Mouse (Mus musculus) myocyte (in vitro differentiated cells): Measurements from ENCODE around the gene Srrm3. TPM values are rescaled to one million over a fixed set of nuclear protein-coding genes. Genes with fewer than 3 reads are reported as not detected.

Source experiments
- H3K27me3 ChIP-seq: one replicate; pipeline ENCODE4 v1.6.1; 2011; ENCODE audit not compliant: control insufficient read depth, insufficient read depth, insufficient read length
- H3K36me3 ChIP-seq: one replicate; pipeline ENCODE4 v1.6.1; 2011; ENCODE audit not compliant: control insufficient read depth, insufficient read depth
- H3K4me2 ChIP-seq: one replicate; pipeline ENCODE4 v1.6.1; 2011; ENCODE audit warnings: low read depth, control low read depth
- H3K4me3 ChIP-seq: one replicate; pipeline ENCODE4 v1.5.1; 2011; ENCODE audit warnings: mild to moderate bottlenecking, control low read depth, moderate library complexity
- H3K79me2 ChIP-seq: one replicate; pipeline ENCODE4 v1.6.1; 2011; ENCODE audit not compliant: control insufficient read depth, insufficient read depth
- H3ac ChIP-seq: one replicate; pipeline ENCODE4 v1.6.1; 2011; ENCODE audit not compliant: control insufficient read depth, insufficient read length
- CEBPB ChIP-seq: IDR thresholded peaks from 2 replicates; pipeline ENCODE4 v1.6.1; 2011; ENCODE audit warnings: mild to moderate bottlenecking, moderate library complexity; ENCODE audit not compliant: poor library complexity, insufficient read depth, severe bottlenecking
- E2F4 ChIP-seq: IDR thresholded peaks from one replicate; pipeline ENCODE4 v1.6.1; 2011; ENCODE audit warnings: mild to moderate bottlenecking, control low read depth, moderate library complexity; ENCODE audit not compliant: insufficient read depth
- MAX ChIP-seq: IDR thresholded peaks from one replicate; pipeline ENCODE4 v1.6.1; 2011; ENCODE audit warnings: low read depth, mild to moderate bottlenecking, control low read depth
- MYOD1 ChIP-seq, 3 experiments: IDR thresholded peaks; one replicate each; pipeline ENCODE4 v1.6.1; 2011; ENCODE audit warnings: control low read depth in 2 of 3, low read depth in 2 of 3, mild to moderate bottlenecking in 2 of 3, moderate library complexity in 1 of 3; ENCODE audit not compliant: insufficient read length in 2 of 3, control insufficient read depth in 1 of 3
- MYOG ChIP-seq, 3 experiments: IDR thresholded peaks; one replicate each; pipeline ENCODE4 v1.6.1; 2011; ENCODE audit warnings: control low read depth in 2 of 3, low read depth in 2 of 3, mild to moderate bottlenecking in 2 of 3; ENCODE audit not compliant: insufficient read length in 2 of 3, control insufficient read depth in 1 of 3, insufficient read depth in 1 of 3
- POLR2A ChIP-seq: IDR thresholded peaks from one replicate; pipeline ENCODE4 v1.6.1; 2011; ENCODE audit warnings: low read depth, mild to moderate bottlenecking, control low read depth, moderate library complexity; ENCODE audit not compliant: insufficient read length
- POLR2AphosphoS2 ChIP-seq: IDR thresholded peaks from one replicate; pipeline ENCODE4 v1.6.1; 2011; ENCODE audit warnings: low read depth, control low read depth; ENCODE audit not compliant: insufficient read length
- REST ChIP-seq: IDR thresholded peaks from one replicate; pipeline ENCODE4 v1.6.1; 2011; ENCODE audit warnings: mild to moderate bottlenecking, control low read depth, moderate library complexity; ENCODE audit not compliant: insufficient read depth, insufficient read length
- SRF ChIP-seq: IDR thresholded peaks from one replicate; pipeline ENCODE4 v1.6.1; 2011; ENCODE audit warnings: low read depth; ENCODE audit not compliant: control insufficient read depth, insufficient read length
- TCF12 ChIP-seq: IDR thresholded peaks from one replicate; pipeline ENCODE4 v1.6.1; 2011; ENCODE audit warnings: mild to moderate bottlenecking, control low read depth; ENCODE audit not compliant: poor library complexity, insufficient read depth, severe bottlenecking
- TCF3 ChIP-seq: IDR thresholded peaks from one replicate; pipeline ENCODE4 v1.6.1; 2011; ENCODE audit warnings: low read depth, control low read depth; ENCODE audit not compliant: insufficient read length
- USF1 ChIP-seq: IDR thresholded peaks from one replicate; pipeline ENCODE4 v1.6.1; 2011; ENCODE audit warnings: low read depth, mild to moderate bottlenecking, control low read depth, moderate library complexity
- polyA plus RNA-seq: library from polyadenylated mRNA; unstranded; fragments of >200 nt; fragmentation: generic; extraction: Trizol; gene quantifications from one replicate; pipeline ENCODE4 v1.2.1, GENCODE M21; 2012; ENCODE audit warnings: missing spikeins

Srrm3 gene
- polyA plus RNA-seq, 1 experiment, result not detected

DNA sequence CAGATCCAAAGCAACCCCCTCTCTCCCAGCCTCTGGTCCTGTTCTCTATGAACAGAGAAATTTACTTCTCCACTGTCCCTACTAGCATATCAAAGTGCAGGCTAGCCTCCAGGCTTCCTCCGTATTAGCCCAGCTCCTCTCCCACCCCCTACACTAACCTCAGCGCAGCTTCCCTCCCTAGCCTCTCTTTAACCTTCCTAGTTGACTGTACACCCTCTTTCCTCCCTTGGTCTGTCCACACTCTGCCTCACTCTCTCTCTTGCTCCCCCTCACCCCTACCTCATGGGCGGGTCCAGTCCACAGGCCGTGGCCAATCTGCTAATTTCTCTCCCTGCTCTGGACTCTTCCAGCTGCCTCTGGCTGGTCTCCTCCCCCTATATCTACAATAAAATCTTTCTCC, 83.6 kb downstream of the Srrm3 start:
- TF ChIP-seq USF1, result no peak
- no peak for TF ChIP-seq MYOG (IDR thresholded peaks at IDR 0.05; ENCODE audit: control insufficient read depth in 1 of 3, insufficient read depth in 1 of 3, insufficient read length in 2 of 3, low read depth in 2 of 3)
- no peak for TF ChIP-seq POLR2A
- no peak for TF ChIP-seq TCF3
- TF ChIP-seq CEBPB, result no peak
- TF ChIP-seq POLR2AphosphoS2, result no peak
- no peak for TF ChIP-seq MYOD1 (IDR thresholded peaks at IDR 0.05; ENCODE audit: control insufficient read depth in 1 of 3, insufficient read length in 2 of 3, low read depth in 2 of 3)
- TF ChIP-seq TCF12, result no peak
- TF ChIP-seq MAX, result no peak
- no peak for TF ChIP-seq REST
- TF ChIP-seq SRF, result no peak
- TF ChIP-seq E2F4, result no peak

GRCm38 (mm10) chr5:135890920-135891319, 84.2 kb downstream of the Srrm3 start:
- Histone ChIP-seq H3ac (no peak overlapping the region), H3K36me3 (no peaks in the 10 kb centered on the region), H3K27me3 (no peaks in the 10 kb centered on the region), H3K79me2 (peaks cover 9% of the 10 kb centered on the region), H3K4me2 (no peak overlapping the region), H3K4me3 (no peak overlapping the region)
- TF ChIP-seq MAX, result no peak
- TF ChIP-seq USF1, result no peak
- no peak for TF ChIP-seq POLR2A
- no peak for TF ChIP-seq REST
- no peak for TF ChIP-seq SRF
- no peak for TF ChIP-seq MYOG (IDR thresholded peaks at IDR 0.05; ENCODE audit: control insufficient read depth in 1 of 3, insufficient read depth in 1 of 3, insufficient read length in 2 of 3, low read depth in 2 of 3)
- TF ChIP-seq POLR2AphosphoS2, result no peak
- no peak for TF ChIP-seq MYOD1 (IDR thresholded peaks at IDR 0.05; ENCODE audit: control insufficient read depth in 1 of 3, insufficient read length in 2 of 3, low read depth in 2 of 3)
- TF ChIP-seq E2F4, result no peak
- TF ChIP-seq CEBPB, result no peak
- TF ChIP-seq TCF3, result no peak
- TF ChIP-seq TCF12, result no peak

More for the DNA sequence above, 83.6 kb downstream of the Srrm3 start:
- Histone ChIP-seq H3K4me2 (no peak overlapping the region), H3K79me2 (peaks cover 9% of the 10 kb centered on the region), H3K27me3 (no peaks in the 10 kb centered on the region), H3ac (no peak overlapping the region), H3K4me3 (no peak overlapping the region), H3K36me3 (no peaks in the 10 kb centered on the region)

GRCm38 (mm10) chr5:135892589-135893351, 86.1 kb downstream of the Srrm3 start:
- Histone ChIP-seq H3K36me3 (no peaks in the 10 kb centered on the region), H3K27me3 (no peaks in the 10 kb centered on the region), H3K4me3 (no peak overlapping the region), H3ac (no peak overlapping the region), H3K4me2 (no peak overlapping the region), H3K79me2 (peaks cover 9% of the 10 kb centered on the region)
- TF ChIP-seq TCF12, result no peak
- TF ChIP-seq E2F4, result no peak
- TF ChIP-seq SRF, result no peak
- no peak for TF ChIP-seq USF1
- no peak for TF ChIP-seq MYOG (IDR thresholded peaks at IDR 0.05; ENCODE audit: control insufficient read depth in 1 of 3, insufficient read depth in 1 of 3, insufficient read length in 2 of 3, low read depth in 2 of 3)
- TF ChIP-seq MAX, result no peak

GRCm38 (mm10) chr5:135894958-135895357, 88.3 kb downstream of the Srrm3 start:
- no peaks in the 10 kb centered on the region for H3K79me2 ChIP-seq
- no peaks in the 10 kb centered on the region for H3K27me3 ChIP-seq
- H3ac ChIP-seq, result no peak overlapping the region
- no peaks in the 10 kb centered on the region for H3K36me3 ChIP-seq
- no peak overlapping the region for H3K4me2 ChIP-seq
- TF ChIP-seq POLR2A, result no peak
- no peak for TF ChIP-seq TCF3
- no peak for TF ChIP-seq E2F4
- no peak for TF ChIP-seq SRF
- TF ChIP-seq MYOD1 (IDR thresholded peaks at IDR 0.05; ENCODE audit: control insufficient read depth in 1 of 3, insufficient read length in 2 of 3, low read depth in 2 of 3), result no peak
- no peak for TF ChIP-seq MYOG (IDR thresholded peaks at IDR 0.05; ENCODE audit: control insufficient read depth in 1 of 3, insufficient read depth in 1 of 3, insufficient read length in 2 of 3, low read depth in 2 of 3)
- H3K4me3 ChIP-seq, result no peak overlapping the region

- H3ac ChIP-seq, result no peak overlapping the region
- H3K4me2 ChIP-seq, result no peak overlapping the region
- H3K27me3 ChIP-seq, result no peaks in the 10 kb centered on the region
- TF ChIP-seq MAX (no peak), MYOD1 (IDR thresholded peaks at IDR 0.05; ENCODE audit: control insufficient read depth in 1 of 3, insufficient read length in 2 of 3, low read depth in 2 of 3) (no peak), REST (no peak)
- H3K4me3 ChIP-seq, result no peak overlapping the region
- no peaks in the 10 kb centered on the region for H3K79me2 ChIP-seq
- H3K36me3 ChIP-seq, result no peaks in the 10 kb centered on the region
Observed at GRCm38 (mm10) chr5:135898028-135898427, 91.3 kb downstream of the Srrm3 start.
